Mouse (Mus musculus) adrenal gland, postnatal 10 days (tissue): ENCODE measurements around the gene Kcnk12. TPM values are rescaled to one million over a fixed set of nuclear protein-coding genes. Genes with fewer than 3 reads are reported as not detected.

Experiments used
- DNase-seq: peaks from one replicate; pipeline ENCODE4 v3.0.0; 2021; ENCODE audit warnings: mixed read lengths
- total RNA-seq, 2 experiments: library from RNA; stranded (reverse); gene quantifications; 2 replicates each; pipeline ENCODE4 v1.2.3; 2021

Kcnk12 gene
- total RNA-seq, 2 experiments from 2014 or later = 0.18 to 0.27 TPM

- DNase-seq = peak; percentile 60
These were observed 98.6 kb downstream of the Kcnk12 start for GRCm38 (mm10) chr17:87698996-87699765.

GRCm38 (mm10) chr17:87696814-87697213 lies 101.0 kb downstream of the Kcnk12 start:
- no peak for DNase-seq

GRCm38 (mm10) chr17:87695874-87696465 lies 101.8 kb downstream of the Kcnk12 start:
- DNase-seq = no peak

Other genes starting within 250 kb of the Kcnk12 start
- 1 to 10 TPM in 1 of 2 experiments, under 1 TPM in 1; 0.45 to 1.2 TPM for gene Epcam, start 162.0 kb downstream of the Kcnk12 start, total RNA-seq
- gene Msh2, start 125.7 kb downstream of the Kcnk12 start, total RNA-seq = 10 to 100 TPM; 24.2 to 33.2 TPM
- not detected for gene Rpl36-ps4, start 123.0 kb upstream of the Kcnk12 start, total RNA-seq
- gene Msh6, start 177.1 kb upstream of the Kcnk12 start, total RNA-seq = 10 to 100 TPM; 18.9 to 23.8 TPM